Mouse (Mus musculus): ENCODE results near the gene Dhx29. TPM values are rescaled to one million over a fixed set of nuclear protein-coding genes. Genes with fewer than 3 reads are reported as not detected.

The Dhx29 gene
- polyA plus RNA-seq (2014; fragmentation: Nextera tagmentation; extraction: Ambion mirVana) = 14.7 and 24.8 TPM in 2 replicates

DNA sequence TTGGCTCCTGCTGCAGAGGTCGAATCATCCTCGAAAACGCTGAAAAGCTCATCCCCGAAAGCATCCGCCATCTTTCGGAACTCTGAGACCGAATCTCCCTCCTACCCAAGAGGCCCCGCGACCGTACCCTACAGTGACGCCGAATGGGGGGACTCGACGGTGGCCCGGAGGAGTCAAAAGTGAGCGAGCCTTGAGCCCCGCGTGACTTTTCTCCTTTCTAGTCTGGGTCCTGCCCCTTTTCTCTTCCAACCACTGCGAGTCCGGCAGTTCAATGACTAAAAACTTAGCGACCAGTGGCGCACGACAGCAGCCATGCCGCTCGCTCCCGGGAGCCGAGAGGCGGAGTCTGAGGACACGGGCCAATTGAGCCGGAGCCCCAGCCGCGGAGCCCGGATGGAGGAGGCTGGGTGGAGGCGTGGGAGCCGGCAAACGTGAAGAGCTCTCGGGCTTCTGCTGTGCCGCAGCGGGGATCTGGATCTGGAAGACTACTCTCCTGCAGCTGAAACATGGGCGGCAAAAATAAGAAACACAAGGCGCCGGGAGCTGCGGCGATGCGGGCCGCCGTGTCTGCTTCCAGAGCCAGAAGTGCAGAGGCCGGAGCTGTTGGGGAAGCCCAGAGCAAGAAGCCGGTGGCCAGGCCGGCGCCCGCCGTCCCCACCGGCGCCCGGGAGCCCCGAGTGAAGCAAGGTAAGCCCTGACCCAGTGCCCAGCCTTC is at the start of gene Dhx29, which contains the start of gene Mtrex:
Gene Dhx29 (plus strand): TSS at position 168 of the 715 bp plus-strand sequence.
Gene Mtrex (minus strand): TSS at position 112 of the 715 bp plus-strand sequence.
- Histone ChIP-seq H3K27me3 (ENCODE audit: control insufficient read depth, insufficient read depth, low read length) (no peaks in the 10 kb centered on the region), H3K36me3 (ENCODE audit: control insufficient read depth, insufficient read depth, low read length) (peaks cover 13% of the 10 kb centered on the region; the same call in 1 of the 2 replicates), H3K27ac (ENCODE audit: low read depth, low read length) (peak within 1 kb of the TSS; percentile 83), H3K9ac (ENCODE audit: low read depth, low read length) (peak within 1 kb of the TSS; percentile 79), H3K4me1 (ENCODE audit: control insufficient read depth, insufficient read depth, low read length) (peaks cover 8% of the 10 kb centered on the region), H3K4me2 (replicated peaks; ENCODE audit: low read depth, low read length) (peak within 1 kb of the TSS; percentile 71), H3K4me3 (ENCODE audit: low read length) (peak within 1 kb of the TSS; percentile 83), H3K9me3 (ENCODE audit: control insufficient read depth, low read length) (no peaks in the 10 kb centered on the region)
- peak; percentile 98 for ATAC-seq (ENCODE audit: low FRiP score, low TSS enrichment)
- under 1% methylated on average over 57 of the region's 57 CpGs for WGBS

GRCm38 (mm10) chr13:112887234-112887633 is 40.0 kb upstream of the Dhx29 start:
- 57% methylated on average over 12 of the region's 12 CpGs for WGBS
- H3K9ac ChIP-seq (ENCODE audit: low read depth, low read length) = no peak overlapping the region
- H3K4me1 ChIP-seq (ENCODE audit: control insufficient read depth, insufficient read depth, low read length) = no peaks in the 10 kb centered on the region
- no peaks in the 10 kb centered on the region for H3K9me3 ChIP-seq (ENCODE audit: control insufficient read depth, low read length)
- H3K4me3 ChIP-seq (ENCODE audit: low read length) = no peak overlapping the region
- no peaks in the 10 kb centered on the region for H3K27me3 ChIP-seq (ENCODE audit: control insufficient read depth, insufficient read depth, low read length)
- H3K36me3 ChIP-seq (ENCODE audit: control insufficient read depth, insufficient read depth, low read length) = peaks cover 73% of the 10 kb centered on the region
- H3K4me2 ChIP-seq (replicated peaks; ENCODE audit: low read depth, low read length) = no peak overlapping the region
- ATAC-seq (ENCODE audit: low FRiP score, low TSS enrichment) = peak; percentile 55; the same call in 1 of the 2 replicates
- H3K27ac ChIP-seq (ENCODE audit: low read depth, low read length) = no peak overlapping the region

DNA sequence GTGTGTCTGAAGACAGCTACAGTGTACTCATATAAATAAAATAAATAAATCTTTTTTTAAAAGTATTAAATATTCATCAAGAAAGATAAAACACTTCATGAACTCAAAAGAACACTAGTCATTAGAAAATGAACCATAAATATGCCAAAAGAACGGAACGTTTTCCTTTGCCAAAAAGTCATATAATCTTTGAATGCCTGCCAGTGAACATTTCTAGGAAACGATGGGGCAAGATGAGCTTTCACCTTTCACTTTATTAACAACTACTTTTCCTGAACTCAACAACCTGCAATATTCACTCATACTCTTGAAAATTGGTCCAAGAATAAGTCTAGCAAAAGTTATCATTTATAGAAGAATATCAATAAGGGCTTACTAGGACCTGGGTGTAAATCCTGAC is 25.1 kb upstream of the Dhx29 start:
- H3K4me2 ChIP-seq (replicated peaks; ENCODE audit: low read depth, low read length) = no peak overlapping the region
- H3K4me1 ChIP-seq (ENCODE audit: control insufficient read depth, insufficient read depth, low read length) = no peaks in the 10 kb centered on the region
- no peaks in the 10 kb centered on the region for H3K9me3 ChIP-seq (ENCODE audit: control insufficient read depth, low read length)
- no peak for ATAC-seq (ENCODE audit: low FRiP score, low TSS enrichment)
- H3K27ac ChIP-seq (ENCODE audit: low read depth, low read length) = no peak overlapping the region
- H3K36me3 ChIP-seq (ENCODE audit: control insufficient read depth, insufficient read depth, low read length) = peaks cover 71% of the 10 kb centered on the region
- no peaks in the 10 kb centered on the region for H3K27me3 ChIP-seq (ENCODE audit: control insufficient read depth, insufficient read depth, low read length)
- H3K9ac ChIP-seq (ENCODE audit: low read depth, low read length) = no peak overlapping the region
- 76% methylated on average over 3 of the region's 3 CpGs for WGBS
- no peak overlapping the region for H3K4me3 ChIP-seq (ENCODE audit: low read length)

DNA sequence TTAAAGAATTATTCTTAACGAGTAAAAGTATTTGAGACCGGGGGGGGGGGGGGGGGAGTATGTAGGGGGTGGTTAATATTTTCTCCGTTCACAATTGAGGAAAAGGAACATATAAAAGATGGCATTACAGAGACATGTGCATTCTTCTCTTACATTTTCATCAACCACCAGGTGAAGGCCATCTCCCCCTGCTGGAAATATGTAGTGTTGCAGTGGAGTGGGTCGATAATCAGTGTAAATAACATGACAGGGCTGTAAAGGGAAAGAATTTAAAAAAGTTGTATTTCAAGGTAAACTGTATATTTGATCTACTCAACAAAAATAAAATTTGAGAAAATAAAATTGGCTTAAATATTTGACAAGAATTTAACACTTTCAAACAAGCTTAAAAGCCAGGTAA is 17.6 kb upstream of the Dhx29 start:
- H3K27me3 ChIP-seq (ENCODE audit: control insufficient read depth, insufficient read depth, low read length) = no peaks in the 10 kb centered on the region
- ATAC-seq (ENCODE audit: low FRiP score, low TSS enrichment) = no peak

GRCm38 (mm10) chr13:112910434-112910833 is 16.8 kb upstream of the Dhx29 start:
- Histone ChIP-seq H3K27me3 (ENCODE audit: control insufficient read depth, insufficient read depth, low read length) (no peaks in the 10 kb centered on the region), H3K9ac (ENCODE audit: low read depth, low read length) (no peak overlapping the region), H3K27ac (ENCODE audit: low read depth, low read length) (no peak overlapping the region), H3K9me3 (ENCODE audit: control insufficient read depth, low read length) (no peaks in the 10 kb centered on the region), H3K4me3 (ENCODE audit: low read length) (no peak overlapping the region), H3K4me2 (replicated peaks; ENCODE audit: low read depth, low read length) (no peak overlapping the region), H3K36me3 (ENCODE audit: control insufficient read depth, insufficient read depth, low read length) (peaks cover 53% of the 10 kb centered on the region), H3K4me1 (ENCODE audit: control insufficient read depth, insufficient read depth, low read length) (no peaks in the 10 kb centered on the region)
- ATAC-seq (ENCODE audit: low FRiP score, low TSS enrichment) = no peak
- WGBS = 89% methylated on average over 4 of the region's 4 CpGs

More for the DNA sequence above, 17.6 kb upstream of the Dhx29 start:
- H3K9ac ChIP-seq (ENCODE audit: low read depth, low read length) = no peak overlapping the region
- no peak overlapping the region for H3K27ac ChIP-seq (ENCODE audit: low read depth, low read length)
- H3K4me2 ChIP-seq (replicated peaks; ENCODE audit: low read depth, low read length) = no peak overlapping the region
- no peaks in the 10 kb centered on the region for H3K4me1 ChIP-seq (ENCODE audit: control insufficient read depth, insufficient read depth, low read length)
- no peaks in the 10 kb centered on the region for H3K9me3 ChIP-seq (ENCODE audit: control insufficient read depth, low read length)
- peaks cover 58% of the 10 kb centered on the region for H3K36me3 ChIP-seq (ENCODE audit: control insufficient read depth, insufficient read depth, low read length)
- WGBS = 64% methylated on average over 4 of the region's 4 CpGs
- H3K4me3 ChIP-seq (ENCODE audit: low read length) = no peak overlapping the region

DNA sequence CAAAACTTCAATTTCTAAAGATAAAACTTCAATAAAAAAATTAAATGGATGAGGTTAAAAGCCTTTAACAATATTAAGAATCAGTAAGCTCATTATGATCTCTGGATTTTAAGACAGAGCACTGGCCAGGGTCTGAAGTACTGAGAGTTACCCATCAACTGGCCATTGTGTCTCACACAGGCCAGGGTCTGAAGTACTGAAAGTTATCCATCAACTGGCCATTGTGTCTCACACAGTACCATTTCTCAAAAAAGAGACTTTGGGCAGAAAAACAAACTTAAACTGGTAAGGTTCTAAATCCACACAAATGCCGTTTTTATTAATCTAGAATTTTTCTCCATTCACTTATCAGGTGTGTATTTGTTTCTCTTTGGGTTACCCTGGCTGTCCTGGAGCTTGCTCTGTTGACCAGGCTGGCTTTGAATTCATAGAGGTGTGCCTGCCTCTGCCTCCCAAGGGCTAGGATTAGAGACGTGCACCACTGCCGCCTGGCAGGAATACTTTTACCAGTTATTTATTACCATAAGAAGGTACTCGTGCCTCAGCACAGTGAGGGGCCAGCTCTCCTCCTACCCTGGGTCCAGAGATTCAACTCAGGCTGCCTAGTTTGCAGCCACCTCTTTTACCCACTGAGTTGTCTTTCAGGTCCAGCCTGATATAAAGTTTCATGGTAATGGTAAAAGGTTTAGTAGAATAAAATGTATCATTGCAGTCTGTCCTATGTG is 8.0 kb upstream of the Dhx29 start:
- no peaks in the 10 kb centered on the region for H3K4me1 ChIP-seq (ENCODE audit: control insufficient read depth, insufficient read depth, low read length)
- H3K27ac ChIP-seq (ENCODE audit: low read depth, low read length) = no peak overlapping the region
- WGBS = 82% methylated on average over 4 of the region's 4 CpGs
- H3K4me2 ChIP-seq (replicated peaks; ENCODE audit: low read depth, low read length) = no peak overlapping the region
- no peak overlapping the region for H3K4me3 ChIP-seq (ENCODE audit: low read length)
- H3K9me3 ChIP-seq (ENCODE audit: control insufficient read depth, low read length) = no peaks in the 10 kb centered on the region
- H3K9ac ChIP-seq (ENCODE audit: low read depth, low read length) = no peak overlapping the region
- ATAC-seq (ENCODE audit: low FRiP score, low TSS enrichment) = no peak
- peaks cover 47% of the 10 kb centered on the region for H3K36me3 ChIP-seq (ENCODE audit: control insufficient read depth, insufficient read depth, low read length)
- H3K27me3 ChIP-seq (ENCODE audit: control insufficient read depth, insufficient read depth, low read length) = no peaks in the 10 kb centered on the region

DNA sequence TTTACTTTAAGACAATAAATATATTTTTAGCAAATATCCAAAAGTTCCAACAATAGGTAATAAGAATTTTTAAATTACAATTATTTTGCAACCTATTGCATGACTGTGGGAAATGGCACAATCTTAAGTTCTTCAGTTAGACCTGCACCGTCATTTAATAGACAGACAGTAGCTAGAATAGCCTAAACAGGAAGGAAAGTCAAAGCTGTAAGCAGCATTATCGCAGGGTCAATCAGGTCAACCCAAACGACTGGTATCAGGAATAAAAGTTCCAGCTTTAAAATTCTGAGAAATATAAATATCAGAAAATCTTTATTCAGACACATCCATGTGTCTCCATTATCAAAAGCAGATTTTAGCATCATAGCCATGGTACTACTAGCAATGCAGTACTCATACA is 6.3 kb upstream of the Dhx29 start:
- H3K27me3 ChIP-seq (ENCODE audit: control insufficient read depth, insufficient read depth, low read length) = no peaks in the 10 kb centered on the region
- no peak overlapping the region for H3K4me2 ChIP-seq (replicated peaks; ENCODE audit: low read depth, low read length)
- ATAC-seq (ENCODE audit: low FRiP score, low TSS enrichment) = no peak
- no peak overlapping the region for H3K9ac ChIP-seq (ENCODE audit: low read depth, low read length)
- no peak overlapping the region for H3K4me3 ChIP-seq (ENCODE audit: low read length)
- H3K9me3 ChIP-seq (ENCODE audit: control insufficient read depth, low read length) = no peaks in the 10 kb centered on the region
- peaks cover 4% of the 10 kb centered on the region for H3K4me1 ChIP-seq (ENCODE audit: control insufficient read depth, insufficient read depth, low read length)
- no peak overlapping the region for H3K27ac ChIP-seq (ENCODE audit: low read depth, low read length)
- peaks cover 42% of the 10 kb centered on the region for H3K36me3 ChIP-seq (ENCODE audit: control insufficient read depth, insufficient read depth, low read length)
- WGBS = 83% methylated on average over 3 of the region's 3 CpGs

GRCm38 (mm10) chr13:112925266-112925665 is 2.0 kb upstream of the Dhx29 start:
- Histone ChIP-seq H3K9me3 (ENCODE audit: control insufficient read depth, low read length) (no peaks in the 10 kb centered on the region), H3K4me2 (replicated peaks; ENCODE audit: low read depth, low read length) (no peak overlapping the region), H3K4me3 (ENCODE audit: low read length) (no peak overlapping the region), H3K36me3 (ENCODE audit: control insufficient read depth, insufficient read depth, low read length) (peaks cover 9% of the 10 kb centered on the region; the same call in 1 of the 2 replicates), H3K27ac (ENCODE audit: low read depth, low read length) (no peak overlapping the region), H3K9ac (ENCODE audit: low read depth, low read length) (no peak overlapping the region), H3K4me1 (ENCODE audit: control insufficient read depth, insufficient read depth, low read length) (peaks cover 8% of the 10 kb centered on the region), H3K27me3 (ENCODE audit: control insufficient read depth, insufficient read depth, low read length) (no peaks in the 10 kb centered on the region)
- 63% methylated on average over 6 of the region's 6 CpGs for WGBS
- ATAC-seq (ENCODE audit: low FRiP score, low TSS enrichment) = no peak

- WGBS = 66% methylated on average over 4 of the region's 4 CpGs
- no peaks in the 10 kb centered on the region for H3K27me3 ChIP-seq (ENCODE audit: control insufficient read depth, insufficient read depth, low read length)
- H3K36me3 ChIP-seq (ENCODE audit: control insufficient read depth, insufficient read depth, low read length) = peaks cover 12% of the 10 kb centered on the region; the same call in 1 of the 2 replicates
- peak overlapping the region; percentile 79 for H3K9ac ChIP-seq (ENCODE audit: low read depth, low read length)
- no peaks in the 10 kb centered on the region for H3K9me3 ChIP-seq (ENCODE audit: control insufficient read depth, low read length)
- peaks cover 8% of the 10 kb centered on the region for H3K4me1 ChIP-seq (ENCODE audit: control insufficient read depth, insufficient read depth, low read length)
- no peak overlapping the region for H3K27ac ChIP-seq (ENCODE audit: low read depth, low read length)
- no peak for ATAC-seq (ENCODE audit: low FRiP score, low TSS enrichment)
- peak overlapping the region; percentile 65 for H3K4me2 ChIP-seq (replicated peaks; ENCODE audit: low read depth, low read length)
- peak overlapping the region; percentile 83 for H3K4me3 ChIP-seq (ENCODE audit: low read length)
Measured at GRCm38 (mm10) chr13:112925976-112926375, 1.3 kb upstream of the Dhx29 start.

Measured in kidney, embryonic 14.5 days (tissue).